Mouse (Mus musculus): ENCODE results near the gene Nbr1.
"Not testable (repeated sequence)": the region's sequence is repeated elsewhere in the genome, so short reads cannot be mapped to it uniquely, and the experiment has no call there.

Nbr1 gene

GRCm38 (mm10) chr11:101583205-101583604 lies 31.3 kb downstream of the Nbr1 start:
- no peak for DNase-seq

- not testable (repeated sequence) for DNase-seq
Observed at GRCm38 (mm10) chr11:101585031-101585430, 33.1 kb downstream of the Nbr1 start.

- no peak for DNase-seq
Observed at GRCm38 (mm10) chr11:101585805-101586204, 33.9 kb downstream of the Nbr1 start.

GRCm38 (mm10) chr11:101587676-101588075 lies 35.7 kb downstream of the Nbr1 start:
- no peak for DNase-seq

GRCm38 (mm10) chr11:101588868-101589267 lies 36.9 kb downstream of the Nbr1 start:
- no peak for DNase-seq

GRCm38 (mm10) chr11:101589444-101589843 lies 37.5 kb downstream of the Nbr1 start:
- peak; percentile 44 to 54 for DNase-seq

GRCm38 (mm10) chr11:101589989-101590624 lies 38.2 kb downstream of the Nbr1 start:
- no peak for DNase-seq

GRCm38 (mm10) chr11:101599156-101599555 lies 47.2 kb downstream of the Nbr1 start, which contains the start of gene Gm11634:
Gm11634 (minus strand) TSS chr11:101599256.
- DNase-seq = no peak

GRCm38 (mm10) chr11:101602491-101602890 lies 50.5 kb downstream of the Nbr1 start:
- DNase-seq = no peak

- DNase-seq = no peak
Observed at GRCm38 (mm10) chr11:101604116-101604515, 52.2 kb downstream of the Nbr1 start.

- DNase-seq = peak; percentile 56 to 67
Observed at GRCm38 (mm10) chr11:101604531-101605453, 52.8 kb downstream of the Nbr1 start.

GRCm38 (mm10) chr11:101607134-101607533 lies 55.2 kb downstream of the Nbr1 start:
- not testable (repeated sequence) for DNase-seq

GRCm38 (mm10) chr11:101610445-101610844 lies 58.5 kb downstream of the Nbr1 start:
- DNase-seq = no peak

GRCm38 (mm10) chr11:101613596-101613995 lies 61.6 kb downstream of the Nbr1 start:
- DNase-seq = no peak

- no peak for DNase-seq
Observed at GRCm38 (mm10) chr11:101614116-101614515, 62.2 kb downstream of the Nbr1 start.

- no peak for DNase-seq
Observed at GRCm38 (mm10) chr11:101615380-101615779, 63.4 kb downstream of the Nbr1 start.

- no peak for DNase-seq
Observed at GRCm38 (mm10) chr11:101616104-101616503, 64.2 kb downstream of the Nbr1 start.

GRCm38 (mm10) chr11:101616948-101617767 lies 65.2 kb downstream of the Nbr1 start:
- no peak for DNase-seq

GRCm38 (mm10) chr11:101617849-101618248 lies 65.9 kb downstream of the Nbr1 start:
- DNase-seq = no peak

GRCm38 (mm10) chr11:101618596-101618995 lies 66.6 kb downstream of the Nbr1 start:
- no peak for DNase-seq

GRCm38 (mm10) chr11:101620022-101620655 lies 68.2 kb downstream of the Nbr1 start:
- not testable (repeated sequence) for DNase-seq

- DNase-seq = no peak
Observed at GRCm38 (mm10) chr11:101626649-101626994, 74.7 kb downstream of the Nbr1 start.

Measured in cerebellum, postnatal 36 days (tissue).